Mouse (Mus musculus) spleen, postnatal 4 days (tissue): ENCODE results near the gene Tbc1d2.
"Not testable (repeated sequence)": the region's sequence is repeated elsewhere in the genome, so short reads cannot be mapped to it uniquely, and the experiment has no call there.

ENCODE experiments used
- DNase-seq, 2 experiments: peaks; one replicate each; pipeline ENCODE4 v3.0.0; 2022; ENCODE audit warnings: low spot score in 2 of 2

The Tbc1d2 gene

DNA sequence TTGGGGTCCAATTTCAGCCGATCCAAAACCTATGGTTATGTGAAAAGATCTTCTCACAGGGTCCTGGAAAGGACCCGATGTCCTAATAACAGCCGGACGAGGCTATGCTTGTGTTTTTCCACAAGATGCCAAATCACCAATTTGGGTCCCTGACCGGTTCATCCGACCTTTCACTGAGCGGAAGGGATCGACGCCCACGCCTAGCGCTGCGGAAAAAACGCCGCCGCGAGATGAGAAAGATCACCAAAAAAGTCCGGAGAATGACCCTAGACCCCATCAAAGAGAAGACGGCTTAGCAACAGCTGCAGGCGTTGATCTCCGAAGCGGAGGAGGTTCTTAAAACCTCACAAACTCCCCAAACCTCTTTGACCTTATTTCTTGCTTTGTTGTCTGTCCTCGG is 68.4 kb downstream of the Tbc1d2 start:
- not testable (repeated sequence) for DNase-seq

DNA sequence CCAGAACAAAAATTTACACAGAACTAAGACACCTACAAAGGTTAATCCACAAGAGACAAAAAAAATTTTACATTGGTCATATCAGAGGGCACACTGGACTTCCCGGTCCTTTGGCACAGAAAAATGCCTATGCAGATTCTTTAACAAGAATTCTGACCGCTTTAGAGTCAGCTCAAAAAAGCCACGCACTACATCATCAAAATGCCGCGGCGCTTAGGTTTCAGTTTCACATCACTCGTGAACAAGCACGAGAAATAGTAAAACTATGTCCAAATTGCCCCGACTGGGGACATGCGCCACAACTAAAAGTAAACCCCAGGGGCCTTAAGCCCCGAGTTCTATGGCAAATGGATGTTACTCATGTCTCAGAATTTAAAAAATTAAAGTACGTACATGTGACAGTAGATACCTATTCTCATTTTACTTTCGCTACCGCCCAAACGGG is 69.2 kb downstream of the Tbc1d2 start:
- not testable (repeated sequence) for DNase-seq

DNA sequence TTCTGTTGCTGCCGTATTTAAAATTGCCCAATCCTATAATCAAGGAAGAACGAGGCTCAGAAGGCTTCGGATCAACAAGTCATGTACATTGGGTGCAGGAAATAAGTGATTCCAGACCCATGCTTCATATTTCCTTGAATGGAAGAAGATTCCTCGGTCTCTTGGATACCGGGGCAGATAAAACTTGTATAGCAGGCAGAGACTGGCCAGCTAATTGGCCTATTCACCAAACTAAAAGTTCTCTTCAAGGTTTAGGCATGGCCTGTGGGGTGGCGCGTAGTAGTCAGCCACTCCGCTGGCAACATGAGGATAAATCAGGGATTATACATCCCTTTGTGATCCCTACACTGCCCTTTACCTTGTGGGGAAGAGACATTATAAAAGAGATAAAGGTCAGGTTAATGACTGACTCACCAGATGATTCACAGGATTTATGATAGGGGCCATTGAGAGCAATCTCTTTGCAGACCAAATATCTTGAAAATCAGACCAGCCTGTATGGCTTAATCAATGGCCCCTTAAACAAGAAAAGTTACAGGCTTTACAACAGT is 71.1 kb downstream of the Tbc1d2 start:
- DNase-seq, result not testable (repeated sequence)

DNA sequence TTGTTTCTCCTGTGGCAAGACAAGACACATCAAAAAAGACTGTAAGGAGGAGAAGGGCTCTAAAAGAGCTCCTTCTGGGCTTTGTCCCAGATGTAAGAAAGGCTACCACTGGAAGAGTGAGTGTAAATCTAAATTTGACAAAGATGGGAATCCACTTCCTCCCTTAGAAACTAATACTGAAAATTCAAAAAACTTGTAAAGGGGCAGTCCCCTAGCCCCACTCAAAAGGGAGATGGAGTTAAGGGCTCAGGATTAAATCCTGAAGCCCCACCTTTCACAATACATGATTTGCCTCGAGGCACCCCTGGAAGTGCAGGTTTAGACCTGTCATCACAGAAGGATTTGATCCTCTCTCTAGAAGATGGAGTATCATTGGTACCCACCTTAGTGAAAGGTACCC is 71.8 kb downstream of the Tbc1d2 start:
- DNase-seq, result no peak

DNA sequence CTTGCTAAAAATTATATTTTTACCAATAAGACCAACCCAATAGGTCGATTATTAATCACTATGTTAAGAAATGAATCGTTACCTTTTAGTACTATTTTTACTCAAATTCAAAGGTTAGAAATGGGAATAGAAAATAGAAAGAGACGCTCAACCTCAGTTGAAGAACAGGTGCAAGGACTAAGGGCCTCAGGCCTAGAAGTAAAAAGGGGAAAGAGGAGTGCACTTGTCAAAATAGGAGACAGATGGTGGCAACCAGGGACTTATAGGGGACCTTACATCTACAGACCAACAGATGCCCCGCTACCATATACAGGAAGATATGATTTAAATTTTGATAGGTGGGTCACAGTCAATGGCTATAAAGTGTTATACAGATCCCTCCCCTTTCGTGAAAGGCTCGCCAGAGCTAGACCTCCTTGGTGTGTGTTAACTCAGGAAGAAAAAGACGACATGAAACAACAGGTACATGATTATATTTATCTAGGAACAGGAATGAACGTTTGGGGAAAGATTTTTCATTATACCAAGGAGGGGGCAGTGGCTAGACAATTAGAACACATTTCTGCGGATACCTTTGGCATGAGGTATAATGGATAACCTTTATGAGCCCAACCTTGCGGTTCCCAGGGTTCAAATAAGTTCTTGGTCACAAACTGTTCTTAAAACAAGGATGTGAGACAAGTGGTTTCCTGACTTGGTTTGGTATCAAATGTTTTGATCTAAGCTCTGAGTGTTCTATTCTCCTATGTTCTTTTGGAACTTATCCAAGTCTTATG is 74.3 kb downstream of the Tbc1d2 start:
- DNase-seq, result not testable (repeated sequence)

DNA sequence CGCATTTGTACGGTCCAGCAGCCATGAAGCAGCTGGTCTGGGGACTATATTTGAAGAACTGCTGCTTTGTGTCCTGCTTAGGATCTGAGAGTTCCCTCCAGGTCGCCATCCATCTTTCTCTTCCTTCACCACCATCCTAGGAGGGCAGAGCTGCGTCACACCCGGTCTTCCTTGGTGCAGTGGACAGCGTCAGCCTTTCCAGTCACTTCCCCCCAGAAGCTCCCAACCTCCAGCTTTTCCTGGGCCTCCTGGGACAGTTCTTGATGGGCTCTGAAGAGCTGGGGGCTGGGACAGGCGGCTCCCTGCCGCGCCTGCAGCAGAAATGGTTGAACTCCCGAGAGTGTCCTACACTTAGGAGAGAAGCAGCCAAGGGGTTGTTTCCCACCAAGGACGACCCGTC is 75.2 kb downstream of the Tbc1d2 start:
- DNase-seq, result no peak

DNA sequence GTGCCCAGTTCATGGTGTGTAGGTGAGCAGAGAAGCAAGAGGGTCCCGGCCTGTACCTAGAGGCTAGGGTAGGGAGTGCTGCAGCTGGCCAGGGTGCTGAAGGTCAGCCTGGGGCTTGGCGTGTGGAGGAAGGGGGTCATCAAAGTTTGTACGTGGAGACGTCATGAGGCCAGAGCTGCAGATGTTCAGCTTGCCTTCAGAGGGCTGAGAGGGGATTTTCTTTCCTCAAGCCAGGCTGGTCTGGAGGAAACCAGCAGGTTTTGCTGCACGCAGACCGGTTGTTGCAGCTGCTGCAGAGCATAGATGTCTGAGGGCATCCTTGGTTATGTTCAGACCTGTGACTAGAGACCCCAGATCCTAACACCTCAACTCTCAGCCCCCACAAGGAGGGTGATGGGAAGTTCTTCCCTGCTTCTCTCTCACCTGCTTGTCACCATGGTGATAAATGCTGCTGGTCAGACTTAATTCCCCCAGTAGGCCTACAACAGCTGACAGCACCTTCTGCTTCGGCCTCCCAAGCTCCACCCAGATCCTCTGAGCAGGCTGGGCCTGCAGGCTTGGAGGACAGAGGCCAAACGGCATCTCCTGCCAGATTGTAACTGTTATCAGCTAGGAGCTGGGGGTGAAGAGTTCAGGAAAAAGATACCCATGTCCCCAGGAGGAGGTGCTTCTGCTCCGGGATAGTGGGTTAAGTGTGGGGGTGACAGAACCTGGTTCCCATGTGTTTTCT is 75.8 kb downstream of the Tbc1d2 start:
- DNase-seq, result peak in 1 of 2 experiments; percentile 62

DNA sequence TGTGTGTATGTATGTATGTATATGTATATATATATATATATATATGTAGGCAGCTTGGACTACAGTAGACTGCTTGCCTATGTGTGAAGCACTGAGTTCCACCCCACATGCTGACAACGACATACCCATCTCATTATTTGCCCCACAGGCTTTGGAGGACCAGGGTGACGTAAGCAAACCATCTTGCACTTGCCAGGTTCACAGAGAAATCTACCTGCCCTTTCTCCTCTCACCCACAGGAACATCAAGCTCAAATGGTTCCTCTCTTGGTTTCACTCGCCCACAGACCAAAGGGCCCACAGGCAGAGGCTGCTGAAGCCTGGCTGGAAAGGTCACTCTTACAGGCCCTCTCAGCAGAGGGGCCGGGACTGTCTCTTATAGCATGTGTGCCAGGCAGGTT is 77.4 kb downstream of the Tbc1d2 start:
- DNase-seq, result peak in 1 of 2 experiments; percentile 51

DNA sequence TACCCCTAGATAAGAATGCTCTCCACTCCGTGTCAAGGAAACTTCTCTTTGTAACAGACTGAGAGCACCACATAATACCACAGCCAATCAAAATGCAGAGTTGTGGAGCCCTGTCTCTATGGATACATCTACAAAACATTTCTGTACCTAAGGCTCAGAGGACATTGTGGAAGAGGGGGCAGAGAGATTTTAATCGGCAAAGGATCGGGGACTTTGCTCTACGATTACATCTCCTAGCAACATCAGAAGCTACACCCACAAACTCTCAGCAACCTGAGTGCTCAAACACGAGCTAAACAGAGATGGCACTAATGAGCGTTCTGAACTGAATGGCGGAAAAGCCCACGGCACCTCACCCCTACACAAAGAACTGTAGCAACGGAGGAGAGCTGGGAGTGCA is 78.3 kb downstream of the Tbc1d2 start:
- no peak for DNase-seq

DNA sequence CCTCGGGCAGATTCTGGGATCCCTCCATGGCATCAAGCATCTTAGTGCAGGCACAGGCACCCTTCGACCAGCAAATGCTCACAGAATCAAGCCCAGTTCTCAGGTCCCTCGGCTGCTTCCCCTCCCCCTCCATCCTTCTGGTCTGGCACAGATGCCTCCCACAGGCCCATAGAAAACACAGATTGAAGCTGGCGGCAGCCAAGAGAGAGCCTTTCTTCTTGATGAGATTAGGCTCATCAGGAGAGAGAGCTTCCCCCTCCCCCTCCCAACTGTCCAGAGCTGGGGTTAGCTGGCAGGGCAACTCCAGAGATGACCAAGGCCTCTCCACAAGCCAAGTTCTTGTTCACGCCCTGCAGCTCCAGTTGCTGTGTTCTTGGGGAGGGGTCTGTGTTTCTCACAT is 80.3 kb downstream of the Tbc1d2 start:
- peak in 1 of 2 experiments; percentile 55 for DNase-seq

DNA sequence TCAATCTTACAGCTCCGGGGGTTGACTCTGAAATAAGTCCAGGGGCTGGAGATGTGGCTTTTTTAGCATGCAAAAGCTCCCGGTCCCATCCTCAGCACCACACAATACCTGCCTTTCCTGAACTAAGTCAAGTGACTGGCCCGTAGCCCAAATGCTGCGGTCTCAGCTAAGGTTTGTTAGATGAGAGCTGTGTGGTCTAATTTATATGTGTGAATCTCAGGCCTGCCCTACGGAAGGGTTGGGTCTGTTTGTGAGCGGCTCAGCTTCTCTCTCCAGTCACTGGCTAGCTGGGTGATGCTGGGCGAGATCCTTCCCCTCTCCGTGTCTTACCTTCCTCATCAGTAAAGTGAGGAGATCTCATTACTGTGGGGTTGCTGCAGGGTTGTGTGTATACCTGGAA is 81.8 kb downstream of the Tbc1d2 start:
- peak in 1 of 2 experiments; percentile 50 for DNase-seq

DNA sequence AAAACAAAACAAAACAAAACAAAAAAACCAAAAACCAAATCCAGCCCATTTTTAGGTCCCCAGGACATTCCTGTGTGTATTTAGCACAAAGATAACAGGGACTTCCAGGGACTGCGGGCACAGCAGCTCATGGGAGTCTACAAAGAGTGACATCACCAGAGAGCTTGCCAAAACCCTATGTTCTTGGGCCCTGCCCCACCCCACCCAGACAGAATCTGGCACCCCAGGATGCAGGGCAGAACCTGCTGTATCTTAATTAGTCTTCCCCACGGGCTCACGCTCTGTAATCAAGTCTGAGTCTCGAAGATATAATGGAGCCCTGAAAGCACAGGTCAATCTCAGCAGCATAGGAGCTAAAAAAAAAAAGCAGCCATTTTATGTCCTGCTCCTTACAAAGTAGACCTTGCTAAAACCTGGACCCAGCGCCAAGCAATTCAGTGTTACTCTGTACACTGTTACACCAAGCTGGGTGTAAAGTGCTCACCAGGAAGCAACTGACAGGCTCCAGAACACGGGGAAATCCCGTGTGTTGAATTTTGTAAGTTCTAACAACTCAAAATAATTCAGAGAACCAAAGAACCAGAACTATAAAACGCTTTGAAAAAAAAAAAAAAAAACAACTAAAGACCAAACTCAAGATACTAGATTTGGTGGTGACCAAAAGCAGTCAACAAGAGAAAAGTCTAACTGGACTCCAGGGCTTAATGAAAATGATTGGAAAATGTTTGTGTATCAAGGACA is 82.9 kb downstream of the Tbc1d2 start:
- DNase-seq, result peak in 1 of 2 experiments; percentile 55

DNA sequence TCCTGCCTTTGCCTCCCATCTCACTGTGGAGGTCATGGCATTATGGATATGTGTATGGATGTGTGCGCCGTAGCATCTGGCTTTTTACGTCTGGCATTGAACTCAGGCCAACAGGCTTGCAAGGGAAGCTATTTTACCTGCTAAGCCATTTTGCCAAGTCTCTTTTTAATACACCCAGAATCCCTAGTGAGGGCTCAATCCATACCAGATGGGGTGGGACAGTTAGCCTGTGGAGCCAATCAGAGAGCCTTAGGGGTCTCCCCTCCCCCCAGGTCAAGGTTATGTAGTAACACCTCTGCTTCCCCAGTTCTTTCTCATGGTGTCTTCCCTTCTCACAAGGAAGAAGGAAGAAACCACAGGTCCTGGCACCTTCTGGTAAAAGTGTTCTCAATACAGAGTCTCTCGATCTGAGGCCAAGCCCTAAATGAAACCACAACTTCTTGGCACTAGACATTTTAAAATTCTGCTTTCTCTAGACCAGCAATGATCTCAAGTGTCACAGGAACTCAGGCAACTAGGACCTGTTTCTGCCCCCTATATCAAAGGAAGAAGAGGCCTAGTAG is 84.5 kb downstream of the Tbc1d2 start:
- peak in 1 of 2 experiments; percentile 52 for DNase-seq

DNA sequence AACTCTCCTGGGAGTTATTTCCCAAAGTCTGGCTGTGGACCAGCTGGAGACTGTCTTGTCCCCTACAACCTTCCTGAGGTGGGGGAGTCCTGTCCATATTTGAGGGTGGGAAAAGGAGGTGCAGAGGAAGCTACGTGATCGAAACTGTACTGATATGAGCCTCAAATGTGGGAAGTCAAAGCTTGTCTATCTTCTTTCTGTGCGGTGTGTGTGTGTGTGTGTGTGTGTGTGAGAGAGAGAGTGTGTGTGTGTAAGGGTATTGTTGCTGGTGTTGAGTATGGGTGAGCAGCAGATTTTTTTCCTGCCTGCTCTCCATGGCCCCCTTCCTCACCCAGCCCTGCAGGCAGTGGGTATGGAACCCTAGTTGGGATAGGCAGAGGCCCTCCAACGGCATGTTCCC is 85.8 kb downstream of the Tbc1d2 start:
- DNase-seq, result peak in 1 of 2 experiments; percentile 61

DNA sequence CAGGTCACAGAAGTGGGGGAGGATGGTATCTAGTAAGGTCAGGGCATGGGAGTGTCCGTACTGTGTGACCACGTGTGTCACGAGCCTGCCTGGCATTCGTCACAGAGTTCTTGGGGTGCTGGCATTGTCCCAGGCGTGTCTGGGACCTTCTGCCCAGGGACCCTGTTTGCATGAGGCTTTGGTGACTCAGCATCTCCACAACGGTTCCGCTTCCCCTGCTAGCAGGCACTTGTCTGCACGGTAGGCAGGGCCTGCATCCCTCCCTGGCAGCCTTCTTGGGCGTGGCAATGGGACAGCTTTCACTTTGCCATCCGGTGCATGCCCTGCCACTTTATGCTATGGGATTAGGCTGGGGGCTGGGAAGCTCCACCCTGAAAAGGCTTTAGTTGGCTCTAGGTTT is 86.2 kb downstream of the Tbc1d2 start:
- peak; percentile 64 to 78 for DNase-seq

DNA sequence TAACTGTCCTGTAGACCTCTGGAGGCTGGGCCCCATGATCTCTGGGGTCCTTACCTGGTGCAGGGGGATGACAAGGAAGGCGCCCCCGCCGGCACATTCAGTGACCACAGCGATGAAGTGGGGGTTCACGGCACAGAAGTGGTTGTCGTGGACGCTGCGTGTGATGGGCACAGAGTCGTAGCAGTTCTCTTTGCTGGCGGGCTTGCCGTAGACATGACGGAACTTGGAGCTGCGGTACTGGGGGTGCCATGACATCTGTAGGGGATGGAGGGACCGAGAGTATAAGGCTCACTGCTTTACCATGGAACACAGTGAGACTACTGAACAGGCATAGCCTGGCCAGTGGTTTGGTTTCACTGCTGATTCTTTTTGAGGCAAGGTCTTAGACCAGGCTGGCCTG is 87.2 kb downstream of the Tbc1d2 start:
- DNase-seq, result peak in 1 of 2 experiments; percentile 61

DNA sequence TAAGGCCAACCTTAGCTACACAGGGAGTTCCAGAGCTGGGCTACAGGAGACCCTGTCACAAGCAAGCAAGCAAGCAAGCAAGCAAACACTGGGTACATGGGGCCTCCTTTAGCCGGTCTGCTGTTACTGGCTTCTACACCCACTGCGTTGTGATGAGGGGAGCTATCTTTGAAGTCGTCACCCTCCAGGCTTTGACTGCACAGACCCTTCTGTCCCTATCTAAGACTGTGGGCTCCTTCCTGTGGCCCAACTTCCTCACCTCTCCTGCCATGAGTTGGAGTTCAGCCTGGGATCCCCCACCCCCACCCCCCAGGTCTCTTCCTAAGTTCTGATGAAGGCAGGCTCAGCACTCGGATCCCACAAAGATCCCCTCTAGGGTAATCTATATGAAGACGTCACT is 88.0 kb downstream of the Tbc1d2 start:
- no peak for DNase-seq

DNA sequence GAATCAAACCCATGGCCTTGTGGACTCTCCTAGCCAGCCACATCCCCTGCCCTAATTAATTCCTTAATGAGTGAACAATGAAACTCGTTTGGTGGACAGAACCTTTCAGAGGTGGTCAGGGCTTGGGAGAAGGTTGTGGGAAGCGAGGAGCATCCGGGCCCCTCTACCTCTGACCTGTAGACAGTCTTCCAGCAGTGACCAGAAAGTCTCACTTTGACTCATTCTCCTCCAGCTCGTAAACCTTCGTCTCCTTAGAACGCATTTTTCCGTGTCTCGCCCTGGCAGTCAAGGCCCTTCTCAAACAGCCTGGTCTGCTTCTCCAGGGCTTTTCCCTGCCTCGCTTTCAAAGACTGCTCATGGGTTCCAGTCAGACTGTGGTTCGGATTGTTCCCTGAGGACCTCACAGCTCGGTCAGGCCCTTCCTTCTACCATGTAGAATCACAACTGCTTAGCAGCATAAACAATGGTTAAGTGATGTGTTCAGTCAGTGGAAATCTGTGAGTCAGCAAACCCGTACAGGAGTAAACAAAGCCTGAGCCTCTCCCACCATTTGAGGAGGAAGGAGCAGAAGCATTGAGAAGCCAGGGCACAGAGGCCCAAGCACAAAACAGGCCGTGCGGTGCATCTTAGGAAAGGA is 89.8 kb downstream of the Tbc1d2 start:
- no peak for DNase-seq

DNA sequence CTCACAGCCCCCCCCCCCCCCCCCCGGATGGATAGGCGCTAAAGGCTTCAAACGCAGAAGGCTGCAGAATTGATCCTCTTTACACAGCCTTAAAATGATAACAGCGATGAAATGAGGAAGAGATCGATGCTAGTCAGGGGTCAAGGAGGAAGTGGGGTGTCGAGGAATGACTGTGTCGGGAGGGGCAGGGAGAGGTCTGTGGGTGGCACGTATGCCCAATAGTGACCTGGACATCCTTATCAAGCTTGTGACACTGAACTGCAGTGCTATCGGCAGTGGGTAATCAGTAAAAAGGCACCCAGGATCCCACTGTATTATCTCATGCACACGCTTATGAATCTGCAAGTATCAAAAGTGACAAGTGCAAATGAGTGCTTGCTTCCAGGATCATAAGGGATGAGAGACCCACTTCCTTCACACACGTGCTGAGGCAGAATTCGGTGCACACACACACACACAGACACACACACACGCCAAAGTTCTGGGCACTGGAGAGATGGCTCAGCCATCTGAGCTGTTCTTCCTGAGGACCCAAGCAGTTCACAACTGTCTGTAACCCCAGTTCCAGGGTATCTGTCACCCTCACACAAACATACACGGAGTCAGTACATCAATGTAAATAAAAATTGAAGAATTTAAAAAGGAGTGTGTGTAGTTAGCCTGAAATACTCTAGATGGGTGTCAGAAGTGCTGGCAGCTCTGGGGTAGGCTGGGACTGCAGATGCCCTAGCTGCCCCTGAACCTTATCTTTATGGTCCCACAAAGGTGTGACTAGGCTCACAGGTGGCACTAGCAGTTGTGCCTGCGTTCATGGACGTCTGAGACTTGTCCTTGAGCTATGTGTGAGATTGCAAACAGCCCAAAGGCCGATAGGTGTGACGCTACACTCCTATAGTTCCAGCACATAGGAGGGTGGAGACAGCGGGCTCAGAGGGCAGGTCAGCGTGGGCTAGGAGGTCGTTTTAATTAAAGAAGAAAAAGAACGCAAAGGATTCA is 91.0 kb downstream of the Tbc1d2 start:
- DNase-seq, result peak in 1 of 2 experiments; percentile 51

DNA sequence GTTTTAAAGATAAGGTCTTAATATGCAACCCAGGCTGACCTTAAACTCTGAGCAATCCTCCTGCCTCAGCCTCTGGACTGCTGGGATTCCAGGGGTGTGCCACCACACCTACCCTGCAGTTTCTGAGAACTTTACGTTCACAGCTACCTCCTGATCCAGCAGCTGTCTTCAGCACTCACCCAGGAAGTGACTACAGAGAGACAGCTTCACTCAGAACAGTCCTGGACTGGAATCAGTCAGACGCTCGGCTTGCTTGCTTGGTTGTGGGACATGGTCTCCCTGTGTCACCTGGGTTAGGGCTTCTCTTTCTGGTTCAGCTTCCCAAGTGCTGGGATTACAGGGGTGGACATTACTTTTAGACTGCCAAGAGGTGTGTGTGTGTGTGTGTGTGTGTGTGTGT is 93.1 kb downstream of the Tbc1d2 start:
- DNase-seq, result no peak
